Mouse (Mus musculus) myocyte (in vitro differentiated cells): ENCODE data around the gene Mthfd1.

Experiments
- POLR2A ChIP-seq: IDR thresholded peaks from one replicate; pipeline ENCODE4 v1.6.1; 2011; ENCODE audit warnings: low read depth, mild to moderate bottlenecking, control low read depth, moderate library complexity; ENCODE audit not compliant: insufficient read length
- SRF ChIP-seq: IDR thresholded peaks from one replicate; pipeline ENCODE4 v1.6.1; 2011; ENCODE audit warnings: low read depth; ENCODE audit not compliant: control insufficient read depth, insufficient read length

GRCm38 (mm10) chr12:76282532-76283173 lies 27.6 kb downstream of the Mthfd1 start:
- no peak for TF ChIP-seq SRF
- TF ChIP-seq POLR2A, result no peak
